Comparison of ENCODE assay signal across 8 mouse cellular contexts in genomic region chr5:32139516-32140037, GRCm38 (mm10). TPM values are rescaled to one million over a fixed set of nuclear protein-coding genes. Genes with fewer than 3 reads are reported as not detected.
DNase-seq lines count a peak whose midpoint lies in the region; ATAC-seq and TF ChIP-seq lines count a peak whose summit lies in the region.

No protein-coding gene starts in this region.

- TF ChIP-seq CTCF in cortical plate, adult 2 months (IDR thresholded peaks at IDR 0.05; ENCODE audit: extremely low read depth, insufficient read depth, low read length) = peak; percentile 55; the same call in 1 of the 2 replicates

- H3K9me3 ChIP-seq in midbrain, embryonic 11.5 days (ENCODE audit: control insufficient read depth, low read length) = no peaks in the 10 kb centered on the region
- no peaks in the 10 kb centered on the region for H3K9me3 ChIP-seq in midbrain, embryonic 15.5 days
- no peaks in the 10 kb centered on the region for H3K9me3 ChIP-seq in limb, embryonic 13.5 days
- no peaks in the 10 kb centered on the region for H3K9me3 ChIP-seq in forebrain, embryonic 10.5 days

- peaks cover 35% of the 10 kb centered on the region for H3K27me3 ChIP-seq in midbrain, embryonic 11.5 days (ENCODE audit: control insufficient read depth, insufficient read depth, low read length)
- H3K27me3 ChIP-seq in midbrain, embryonic 15.5 days (replicated peaks) = peaks cover 37% of the 10 kb centered on the region
- H3K27me3 ChIP-seq in limb, embryonic 13.5 days = peaks cover 13% of the 10 kb centered on the region
- H3K27me3 ChIP-seq in forebrain, embryonic 10.5 days (ENCODE audit: poor library complexity, severe bottlenecking) = peaks cover 49% of the 10 kb centered on the region

- intact Hi-C loops in heart, postnatal 36 days (cut with DNase I) = loop anchor here (2.0 to 5.0 kb wide), 6 partner anchors 57 to 577 kb away; no protein-coding TSS in a partner anchor

- H3K4me1 ChIP-seq in midbrain, embryonic 11.5 days (ENCODE audit: control insufficient read depth, insufficient read depth, low read length) = peaks cover 3% of the 10 kb centered on the region; the same call in 1 of the 2 replicates
- peaks cover 20% of the 10 kb centered on the region for H3K4me1 ChIP-seq in midbrain, embryonic 15.5 days
- H3K4me1 ChIP-seq in cortical plate, adult 2 months (ENCODE audit: control insufficient read depth, insufficient read depth, low read length) = peaks cover 1% of the 10 kb centered on the region; the same call in 1 of the 2 replicates
- H3K4me1 ChIP-seq in limb, embryonic 13.5 days = peaks cover 36% of the 10 kb centered on the region
- H3K4me1 ChIP-seq in forebrain, embryonic 10.5 days = peaks cover 38% of the 10 kb centered on the region

- WGBS in midbrain, embryonic 11.5 days = 50% methylated on average over 9 of the region's 9 CpGs
- WGBS in midbrain, embryonic 15.5 days = 53% methylated on average over 9 of the region's 9 CpGs
- whole genome bisulfite sequencing in limb, embryonic 13.5 days = 40% methylated on average over 9 of the region's 9 CpGs
- WGBS in forebrain, embryonic 10.5 days = 44% methylated on average over 9 of the region's 9 CpGs

- ATAC-seq in midbrain, embryonic 11.5 days (ENCODE audit: low FRiP score) = no peak
- no peak for ATAC-seq in midbrain, embryonic 15.5 days (replicated peaks)
- no peak for ATAC-seq in limb, embryonic 13.5 days (ENCODE audit: low FRiP score, low read depth)

- H3K9ac ChIP-seq in midbrain, embryonic 11.5 days (ENCODE audit: low read length) = no peak overlapping the region
- no peak overlapping the region for H3K9ac ChIP-seq in midbrain, embryonic 15.5 days
- H3K9ac ChIP-seq in limb, embryonic 13.5 days = no peak overlapping the region

- H3K36me3 ChIP-seq in midbrain, embryonic 11.5 days (ENCODE audit: control insufficient read depth, insufficient read depth, low read length) = no peaks in the 10 kb centered on the region
- no peaks in the 10 kb centered on the region for H3K36me3 ChIP-seq in midbrain, embryonic 15.5 days (replicated peaks)
- no peaks in the 10 kb centered on the region for H3K36me3 ChIP-seq in limb, embryonic 13.5 days
- H3K36me3 ChIP-seq in forebrain, embryonic 10.5 days (replicated peaks) = no peaks in the 10 kb centered on the region

- no peak overlapping the region for H3K4me2 ChIP-seq in midbrain, embryonic 11.5 days
- H3K4me2 ChIP-seq in midbrain, embryonic 15.5 days = no peak overlapping the region
- H3K4me2 ChIP-seq in limb, embryonic 13.5 days (replicated peaks) = peak overlapping the region; percentile 83

- no peak overlapping the region for H3K4me3 ChIP-seq in midbrain, embryonic 11.5 days (ENCODE audit: low read depth, low read length)
- H3K4me3 ChIP-seq in midbrain, embryonic 15.5 days = no peak overlapping the region
- H3K4me3 ChIP-seq in cortical plate, adult 2 months (ENCODE audit: insufficient read depth, low read length) = no peak overlapping the region; the same call in 1 of the 2 replicates
- peak overlapping the region; percentile 70 for H3K4me3 ChIP-seq in limb, embryonic 13.5 days
- H3K4me3 ChIP-seq in forebrain, embryonic 10.5 days = no peak overlapping the region

- H3K27ac ChIP-seq in midbrain, embryonic 11.5 days (ENCODE audit: low read depth, low read length) = no peak overlapping the region
- no peak overlapping the region for H3K27ac ChIP-seq in midbrain, embryonic 15.5 days
- H3K27ac ChIP-seq in cortical plate, adult 2 months (ENCODE audit: insufficient read depth, low read length) = no peak overlapping the region
- H3K27ac ChIP-seq in limb, embryonic 13.5 days = no peak overlapping the region
- no peak overlapping the region for H3K27ac ChIP-seq in forebrain, embryonic 10.5 days

- peak; percentile 97 for DNase-seq in midbrain, embryonic 11.5 days (ENCODE audit: low spot score, missing footprints)
- DNase-seq in MN1 (ENCODE audit: low spot score) = peak; percentile 77
- peak; percentile 56 to 70 for DNase-seq in heart, postnatal 36 days
- peak; percentile 84 for DNase-seq in retina, embryonic 14.5 days (ENCODE audit: low spot score)
- no peak for DNase-seq in forebrain, embryonic 10.5 days (ENCODE audit: extremely low spot score, low spot score)

- no peak for TF ChIP-seq POLR2A in cortical plate, adult 2 months (IDR thresholded peaks at IDR 0.05; ENCODE audit: extremely low read depth, insufficient read depth, low read length)

RNA-seq across cellular contexts. Expression of gene Fosl2, which starts 4.0 kb away (rescaled TPM):
- 0.52 and 0.57 TPM in 2 replicates for polyA plus RNA-seq in midbrain, embryonic 11.5 days (2014; fragmentation: Nextera tagmentation; extraction: Ambion mirVana)
- polyA plus RNA-seq in midbrain, embryonic 15.5 days (2015; fragmentation: Nextera tagmentation; extraction: Ambion mirVana) = 0.41 and 0.54 TPM in 2 replicates
- 11.6 and 13.1 TPM in 2 replicates for polyA plus RNA-seq in cortical plate, adult 2 months (2012; rRNA removed)
- 10 to 100 TPM; 28.4 to 35.1 TPM for total RNA-seq in heart, postnatal 36 days (2021)
- 2.3 and 2.5 TPM in 2 replicates for polyA plus RNA-seq in limb, embryonic 13.5 days (2015; fragmentation: Nextera tagmentation; extraction: Ambion mirVana)
- 0.32 and 0.60 TPM in 2 replicates for polyA plus RNA-seq in forebrain, embryonic 10.5 days (2016; fragmentation: Nextera tagmentation; extraction: Ambion mirVana)
